Mouse (Mus musculus) G1E (cell line): ENCODE results near the gene Heatr5a. TPM values are rescaled to one million over a fixed set of nuclear protein-coding genes. Genes with fewer than 3 reads are reported as not detected.

Experiments used
- ATAC-seq: 2 replicates; pipeline ENCODE4 v1.8.0; 2016; ENCODE audit warnings: mild to moderate bottlenecking; ENCODE audit not compliant: insufficient number of reproducible peaks, poor library complexity, low FRiP score, severe bottlenecking; ENCODE audit errors: extremely low read depth
- DNase-seq: peaks from one replicate; pipeline ENCODE4 v3.0.0; 2012; ENCODE audit warnings: low spot score
- H3K27me3 ChIP-seq: 2 replicates; pipeline ENCODE4 v1.6.1; 2012; ENCODE audit warnings: mild to moderate bottlenecking, low read length, inconsistent platforms; ENCODE audit not compliant: insufficient read depth
- H3K36me3 ChIP-seq: replicated peaks from 2 replicates; pipeline ENCODE3; 2012; ENCODE audit warnings: mild to moderate bottlenecking, inconsistent platforms
- H3K4me1 ChIP-seq: 2 replicates; pipeline ENCODE4 v1.6.1; 2012; ENCODE audit warnings: low read depth, low read length, inconsistent platforms, mixed read lengths; ENCODE audit not compliant: insufficient read depth
- H3K4me3 ChIP-seq: 2 replicates; pipeline ENCODE4 v1.5.1; 2012; ENCODE audit warnings: low read depth, mild to moderate bottlenecking, inconsistent platforms, low read length, moderate library complexity, mixed read lengths
- H3K9me3 ChIP-seq: replicated peaks from 2 replicates; pipeline ENCODE4 v1.6.1; 2012; ENCODE audit warnings: inconsistent platforms
- CTCF ChIP-seq: IDR thresholded peaks from 2 replicates; pipeline ENCODE4 v1.5.1; 2012; ENCODE audit warnings: low read depth, low read length, inconsistent platforms, mixed read lengths
- GATA1 ChIP-seq: IDR thresholded peaks from 2 replicates; pipeline ENCODE4 v1.6.1; 2012; ENCODE audit warnings: borderline replicate concordance, low read length, inconsistent platforms, mixed read lengths
- GATA2 ChIP-seq: IDR thresholded peaks from 2 replicates; pipeline ENCODE4 v1.6.1; 2012; ENCODE audit warnings: low read depth, low read length, inconsistent platforms, borderline replicate concordance
- POLR2AphosphoS5 ChIP-seq: IDR thresholded peaks from 2 replicates; pipeline ENCODE4 v1.6.1; 2012; ENCODE audit warnings: low read depth, low read length, inconsistent platforms; ENCODE audit not compliant: insufficient replicate concordance
- TAL1 ChIP-seq: conservative IDR thresholded peaks from 2 replicates; pipeline ENCODE4 v1.6.1; 2012; ENCODE audit warnings: low read depth, low read length, inconsistent platforms, mixed read lengths
- polyA plus RNA-seq: library from polyadenylated mRNA; stranded (reverse); fragments of >175 nt; gene quantifications from 2 replicates; pipeline ENCODE4 v1.2.3, GENCODE M21; 2012
- total RNA-seq, 2 experiments: library from RNA; stranded (forward) in 1 of 2; stranded (reverse) in 1 of 2; fragments of 200-1000 nt in 1 of 2; fragments of >200 nt in 1 of 2; fragmentation: Nextera tagmentation in 1 of 2; gene quantifications; 2 replicates each; pipeline ENCODE4 v1.2.3; 2014 to 2017

The Heatr5a gene
- total and polyA plus RNA-seq, 3 experiments, result 15.1 to 146 (median 70.0) TPM

GRCm38 (mm10) chr12:51831296-51831695 is 139.8 kb downstream of the Heatr5a start:
- H3K36me3 ChIP-seq, result peaks cover 23% of the 10 kb centered on the region

DNA sequence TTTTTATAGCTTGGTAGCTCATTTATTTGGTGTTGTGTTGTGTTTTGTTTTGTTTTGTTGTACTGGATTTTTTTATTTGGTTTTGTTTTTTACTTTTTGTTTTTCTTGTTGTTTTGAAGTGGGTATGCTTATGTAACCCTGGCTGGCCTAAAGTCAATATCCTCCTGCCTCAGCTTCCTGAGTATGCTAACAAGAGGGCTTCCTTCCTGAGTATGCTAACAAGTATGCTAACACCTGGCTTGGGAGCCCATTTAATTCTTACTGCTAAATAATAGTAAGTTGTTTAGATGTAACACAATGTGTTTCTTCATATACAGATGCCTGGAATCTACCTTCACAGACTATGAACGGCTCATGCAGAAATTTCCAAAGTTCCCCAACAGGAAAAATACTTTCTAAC is 140.4 kb downstream of the Heatr5a start:
- ATAC-seq, result no peak
- peaks cover 24% of the 10 kb centered on the region for H3K36me3 ChIP-seq
- no peaks in the 10 kb centered on the region for H3K27me3 ChIP-seq

More at GRCm38 (mm10) chr12:51831296-51831695, 139.8 kb downstream of the Heatr5a start:
- TF ChIP-seq CTCF (no peak), GATA1 (no peak), TAL1 (no peak)
- Histone ChIP-seq H3K27me3 (no peaks in the 10 kb centered on the region), H3K4me1 (peaks cover 45% of the 10 kb centered on the region), H3K9me3 (no peaks in the 10 kb centered on the region), H3K4me3 (peak overlapping the region; percentile 98)
- ATAC-seq (no peak), DNase-seq (no peak)

GRCm38 (mm10) chr12:51830077-51830402 is 141.1 kb downstream of the Heatr5a start:
- ATAC-seq (no peak; the same call in 1 of the 2 replicates), DNase-seq (peak; percentile 19)
- Histone ChIP-seq H3K9me3 (no peaks in the 10 kb centered on the region), H3K27me3 (no peaks in the 10 kb centered on the region), H3K4me1 (peaks cover 43% of the 10 kb centered on the region), H3K36me3 (peaks cover 29% of the 10 kb centered on the region), H3K4me3 (peak overlapping the region; percentile 98)
- TF ChIP-seq POLR2AphosphoS5, result no peak

More for the DNA sequence above, 140.4 kb downstream of the Heatr5a start:
- TF ChIP-seq GATA1, result no peak
- TF ChIP-seq TAL1, result no peak
- no peaks in the 10 kb centered on the region for H3K9me3 ChIP-seq
- peaks cover 44% of the 10 kb centered on the region for H3K4me1 ChIP-seq
- H3K4me3 ChIP-seq, result peak overlapping the region; percentile 98
- DNase-seq, result no peak

- peak; percentile 82 for TF ChIP-seq TAL1
- TF ChIP-seq GATA2, result no peak
- TF ChIP-seq POLR2AphosphoS5, result no peak
- peak; percentile 27; the same call in 1 of the 2 replicates for TF ChIP-seq CTCF
- Histone ChIP-seq H3K4me3 (peak within 1 kb of the TSS; percentile 98), H3K9me3 (no peaks in the 10 kb centered on the region), H3K27me3 (no peaks in the 10 kb centered on the region), H3K4me1 (peaks cover 44% of the 10 kb centered on the region), H3K36me3 (peaks cover 34% of the 10 kb centered on the region)
- ATAC-seq, result peak; percentile 70
- DNase-seq, result peak; percentile 87
Observed at GRCm38 (mm10) chr12:51829290-51830076, 141.6 kb downstream of the Heatr5a start, which contains the start of gene Hectd1. Gene Hectd1 (minus strand): TSS chr12:51829536.

GRCm38 (mm10) chr12:51828716-51829289 is 142.3 kb downstream of the Heatr5a start:
- Histone ChIP-seq H3K27me3 (no peaks in the 10 kb centered on the region), H3K4me3 (peak overlapping the region; percentile 98), H3K4me1 (peaks cover 44% of the 10 kb centered on the region), H3K9me3 (no peaks in the 10 kb centered on the region), H3K36me3 (peaks cover 40% of the 10 kb centered on the region)
- peak; percentile 50 for DNase-seq
- no peak; the same call in 1 of the 2 replicates for ATAC-seq
- TF ChIP-seq GATA2 (no peak), GATA1 (no peak)

GRCm38 (mm10) chr12:51827958-51828650 is 143.0 kb downstream of the Heatr5a start:
- TF ChIP-seq GATA2 (no peak), GATA1 (no peak), POLR2AphosphoS5 (no peak)
- Histone ChIP-seq H3K4me1 (peaks cover 48% of the 10 kb centered on the region), H3K27me3 (no peaks in the 10 kb centered on the region), H3K4me3 (peak overlapping the region; percentile 98), H3K9me3 (no peaks in the 10 kb centered on the region), H3K36me3 (peaks cover 45% of the 10 kb centered on the region)
- DNase-seq (no peak), ATAC-seq (no peak)

Other genes with a start within 250 kb of the Heatr5a start
- 249 and 255 TPM in 2 replicates for gene Hectd1, start 141.8 kb downstream of the Heatr5a start, total RNA-seq (2014; fragmentation: Nextera tagmentation)
- gene Hectd1, start 141.8 kb downstream of the Heatr5a start, total RNA-seq (2017), result 238 and 273 TPM in 2 replicates
- gene Hectd1, start 141.8 kb downstream of the Heatr5a start, polyA plus RNA-seq, result 25.4 and 35.0 TPM in 2 replicates
- 31.5 and 34.6 TPM in 2 replicates for gene Dtd2, start 35.2 kb upstream of the Heatr5a start, total RNA-seq (2014; fragmentation: Nextera tagmentation)
- gene Dtd2, start 35.2 kb upstream of the Heatr5a start, total RNA-seq (2017), result 12.8 and 13.2 TPM in 2 replicates
- gene Dtd2, start 35.2 kb upstream of the Heatr5a start, polyA plus RNA-seq, result 8.7 and 12.1 TPM in 2 replicates
- gene Gpr33, start 56.7 kb upstream of the Heatr5a start, total RNA-seq (2014; fragmentation: Nextera tagmentation), result not detected in 2 replicates
- gene Gpr33, start 56.7 kb upstream of the Heatr5a start, total RNA-seq (2017), result 0.11 and 0.23 TPM in 2 replicates
- gene Gpr33, start 56.7 kb upstream of the Heatr5a start, polyA plus RNA-seq, result not detected in 2 replicates
- 19.8 and 20.1 TPM in 2 replicates for gene Nubpl, start 126.4 kb upstream of the Heatr5a start, total RNA-seq (2014; fragmentation: Nextera tagmentation)
- 11.1 and 11.3 TPM in 2 replicates for gene Nubpl, start 126.4 kb upstream of the Heatr5a start, total RNA-seq (2017)
- gene Nubpl, start 126.4 kb upstream of the Heatr5a start, polyA plus RNA-seq, result 22.5 and 29.9 TPM in 2 replicates